Mouse (Mus musculus) olfactory bulb, adult 2 months (tissue): Measurements from ENCODE around the gene Slc27a1. TPM values are rescaled to one million over a fixed set of nuclear protein-coding genes. Genes with fewer than 3 reads are reported as not detected.

Experiments
- H3K27ac ChIP-seq: fragments of 200-500 bp; 2 replicates; pipeline ENCODE4 v1.5.1; 2012; ENCODE audit warnings: low read depth, low read length; ENCODE audit not compliant: insufficient read depth
- H3K4me1 ChIP-seq: fragments of 200-500 bp; 2 replicates; pipeline ENCODE4 v1.6.1; 2012; ENCODE audit warnings: low read length; ENCODE audit not compliant: control insufficient read depth, insufficient read depth
- H3K4me3 ChIP-seq: fragments of 200-500 bp; 2 replicates; pipeline ENCODE4 v1.5.1; 2012; ENCODE audit warnings: mild to moderate bottlenecking, low read depth, low read length, moderate library complexity; ENCODE audit not compliant: insufficient read depth
- CTCF ChIP-seq: fragments of 200-500 bp; IDR thresholded peaks from 2 replicates; pipeline ENCODE4 v1.5.1; 2012; ENCODE audit warnings: low read depth, mild to moderate bottlenecking, low read length, moderate library complexity; ENCODE audit not compliant: insufficient read depth
- POLR2A ChIP-seq: fragments of 200-500 bp; IDR thresholded peaks from 2 replicates; pipeline ENCODE4 v1.6.1; 2012; ENCODE audit warnings: mild to moderate bottlenecking, low read depth, low read length, moderate library complexity; ENCODE audit not compliant: insufficient read depth
- WGBS: fragments of 180-500 bp; shearing (Covaris S2); methylation state at CpG from one replicate; pipeline ENCODE4 v1.1.7; 2018; 5-methylcytosine and 5-hydroxymethylcytosine counted together
- polyA plus RNA-seq: library from polyadenylated mRNA; stranded (reverse); fragments of >200 nt; gene quantifications from 2 replicates; pipeline ENCODE4 v1.2.4, GENCODE M21; 2012; ENCODE audit warnings: low replicate concordance; ENCODE audit not compliant: missing spikeins, insufficient read depth, insufficient read length

Gene Slc27a1
- polyA plus RNA-seq, 1 experiment, result not detected

DNA sequence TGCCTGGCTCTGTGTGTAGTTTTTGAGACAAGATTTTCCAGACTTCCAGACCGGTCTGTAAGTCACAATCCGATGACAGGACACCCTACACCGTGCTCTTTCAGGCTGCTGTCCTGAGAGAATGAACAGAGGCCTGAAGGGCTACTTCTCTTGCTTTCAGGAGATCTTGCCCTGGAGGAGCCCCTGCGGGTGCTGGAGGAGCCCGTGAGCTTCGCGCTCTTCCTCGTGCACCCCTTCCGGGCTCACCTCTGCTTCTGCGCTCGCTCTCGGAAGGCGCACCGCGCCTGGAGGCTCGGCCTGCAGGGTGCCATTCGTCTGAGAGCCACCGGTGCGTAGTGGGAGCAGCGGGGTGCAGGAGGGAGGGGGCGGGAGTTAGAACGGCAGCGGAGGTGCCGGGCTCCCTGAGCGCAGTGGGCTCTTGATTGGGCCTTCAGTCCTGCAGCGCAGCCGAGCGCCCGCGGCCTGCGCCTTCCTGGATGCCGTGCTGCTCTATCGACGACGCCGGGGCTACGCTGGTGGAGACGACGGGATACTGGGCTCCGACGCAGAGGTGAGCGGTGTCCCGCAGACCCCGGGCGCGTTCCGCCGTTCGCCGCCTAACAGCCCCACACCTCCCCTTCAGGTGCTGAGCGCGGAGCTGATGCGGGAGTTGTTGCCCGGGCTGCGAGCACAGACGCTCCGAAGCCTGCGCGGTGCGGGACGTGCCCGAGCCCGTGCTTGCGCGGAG lies 33.4 kb downstream of the Slc27a1 start:
- Histone ChIP-seq H3K4me1 (peaks cover 16% of the 10 kb centered on the region), H3K27ac (no peak overlapping the region), H3K4me3 (peak overlapping the region; percentile 26)
- WGBS, result 7% methylated on average over 65 of the region's 65 CpGs
- TF ChIP-seq POLR2A, result no peak
- no peak for TF ChIP-seq CTCF

DNA sequence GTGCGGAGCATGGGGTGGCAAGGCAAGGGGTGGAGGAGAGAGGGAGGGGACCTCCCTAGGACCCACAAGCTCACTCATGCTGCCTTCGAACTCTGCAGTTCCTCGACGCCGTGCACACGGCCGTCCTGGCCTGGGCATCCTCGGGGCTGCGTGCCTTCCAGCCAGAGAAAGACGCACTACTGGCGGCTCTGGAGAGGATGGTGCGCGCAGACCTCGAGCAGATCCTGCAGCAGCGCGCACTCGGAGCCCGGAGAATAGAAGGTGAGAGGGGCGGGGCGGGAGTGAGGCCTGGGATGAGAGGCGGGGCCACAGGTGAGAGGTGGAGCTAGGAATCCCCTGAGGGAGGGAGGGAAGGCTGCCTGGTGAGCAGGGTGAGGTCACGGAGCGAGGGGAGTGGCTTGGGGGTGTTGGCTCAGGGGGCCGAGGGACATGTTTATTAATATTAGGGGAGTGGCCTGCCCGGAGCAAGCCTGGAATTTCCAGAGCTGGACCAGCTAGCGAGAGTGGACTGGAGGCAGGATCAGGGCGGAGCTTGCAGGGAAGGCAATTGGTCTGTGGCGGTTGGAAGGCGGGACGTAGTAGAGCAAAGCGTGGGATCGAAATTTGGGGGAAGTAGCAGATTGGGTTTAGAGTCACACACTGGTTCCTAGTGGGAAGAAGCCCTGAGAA lies 34.1 kb downstream of the Slc27a1 start:
- no peak overlapping the region for H3K27ac ChIP-seq

GRCm38 (mm10) chr8:71604021-71604420 lies 35.3 kb downstream of the Slc27a1 start:
- no peak overlapping the region for H3K4me3 ChIP-seq
- TF ChIP-seq CTCF (no peak), POLR2A (no peak)
- WGBS, result 72% methylated on average over 7 of the region's 7 CpGs
- H3K4me1 ChIP-seq, result peaks cover 16% of the 10 kb centered on the region
- H3K27ac ChIP-seq, result no peak overlapping the region

More for the DNA sequence above, 34.1 kb downstream of the Slc27a1 start:
- TF ChIP-seq POLR2A (no peak), CTCF (no peak)
- 5% methylated on average over 32 of the region's 32 CpGs for WGBS
- Histone ChIP-seq H3K4me3 (peak overlapping the region; percentile 26), H3K4me1 (peaks cover 16% of the 10 kb centered on the region)

DNA sequence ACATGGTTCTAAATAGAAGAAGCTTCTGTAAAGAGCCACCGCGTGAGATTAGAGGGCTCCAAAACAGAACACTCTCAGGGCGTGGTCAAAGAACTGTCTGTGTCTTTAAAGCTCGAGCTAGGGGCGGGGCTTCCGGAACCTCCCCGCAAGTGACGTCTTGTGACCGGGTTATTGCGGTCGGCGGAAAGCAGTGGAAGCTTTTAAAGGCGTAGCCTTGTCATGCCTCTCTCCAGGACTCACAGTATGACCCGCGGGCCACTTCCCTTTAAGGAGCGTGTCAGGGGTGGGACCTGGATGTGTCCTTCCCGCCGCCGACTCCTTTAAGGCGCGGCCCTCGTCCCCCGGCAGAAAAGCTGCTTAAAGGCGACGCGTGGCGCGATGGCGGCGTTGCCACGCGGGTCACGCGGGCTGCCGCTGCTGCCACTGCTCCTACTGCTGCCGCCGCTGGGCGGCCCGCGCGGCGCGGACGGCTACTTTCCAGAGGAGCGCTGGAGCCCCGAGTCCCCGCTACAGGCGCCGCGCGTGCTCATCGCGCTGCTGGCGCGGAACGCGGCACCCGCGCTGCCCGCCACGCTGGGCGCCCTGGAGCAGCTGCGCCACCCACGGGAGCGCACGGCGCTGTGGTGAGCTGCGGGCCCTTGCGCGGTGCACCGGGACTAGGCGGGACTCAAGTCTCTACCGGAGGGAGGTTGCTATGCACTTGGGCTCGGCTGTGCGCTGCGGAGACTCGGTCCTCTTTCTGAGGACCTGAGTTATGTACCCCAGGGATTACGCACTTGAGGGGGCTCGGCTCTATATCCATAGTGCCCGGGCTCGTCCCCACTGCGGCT lies 42.4 kb downstream of the Slc27a1 start, which contains the start of gene Colgalt1:
Gene Colgalt1 (plus strand): TSS at position 177 of the 830 bp plus-strand sequence.
- Histone ChIP-seq H3K27ac (peak within 1 kb of the TSS; percentile 52), H3K4me3 (peak within 1 kb of the TSS; percentile 63), H3K4me1 (peaks cover 9% of the 10 kb centered on the region)
- under 1% methylated on average over 82 of the region's 82 CpGs for WGBS
- TF ChIP-seq POLR2A (peak; percentile 88), CTCF (peak; percentile 32)

DNA sequence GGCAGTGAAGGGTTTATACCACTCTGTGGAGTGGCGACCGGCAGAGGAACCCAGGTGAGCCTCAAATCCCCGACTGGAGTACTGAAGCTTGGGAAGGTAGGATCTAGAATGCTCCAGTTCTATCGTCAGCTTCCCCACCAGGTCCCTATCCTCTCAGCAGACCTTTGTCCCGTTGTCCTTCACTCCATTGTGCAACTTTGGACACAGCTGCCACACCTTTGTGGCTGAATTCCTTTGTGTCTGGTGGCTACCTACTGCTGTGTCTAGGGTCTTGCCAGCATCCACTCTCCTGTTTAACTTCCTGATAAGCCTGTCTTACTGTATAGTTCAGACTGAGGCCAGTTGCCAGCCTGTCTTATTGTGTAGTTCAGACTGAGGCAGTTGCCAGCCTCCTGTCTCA lies 43.5 kb downstream of the Slc27a1 start:
- no peak overlapping the region for H3K27ac ChIP-seq
- peak overlapping the region; percentile 63 for H3K4me3 ChIP-seq
- peaks cover 9% of the 10 kb centered on the region for H3K4me1 ChIP-seq
- WGBS, result 39% methylated on average over 5 of the region's 5 CpGs
- TF ChIP-seq POLR2A (no peak), CTCF (no peak)

DNA sequence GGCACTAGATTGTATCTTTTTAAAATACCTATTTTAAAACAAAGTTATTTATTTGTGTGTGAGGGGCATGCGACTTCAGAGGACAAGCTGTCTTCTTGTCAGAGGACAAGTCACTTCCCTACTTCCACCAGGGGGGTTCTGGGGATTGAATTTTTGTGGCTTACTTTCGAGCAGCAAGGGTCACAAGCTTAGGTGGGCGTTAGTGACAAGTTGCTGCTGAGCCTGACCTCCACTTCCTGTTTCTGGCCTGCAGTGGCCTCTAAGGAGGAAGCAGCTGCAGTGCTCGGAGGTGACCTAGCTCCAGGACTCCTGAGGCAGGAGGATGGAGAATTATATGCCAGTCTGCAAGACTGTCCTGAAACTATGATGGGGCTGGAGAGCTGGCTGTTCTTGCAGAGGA lies 44.7 kb downstream of the Slc27a1 start:
- Histone ChIP-seq H3K4me3 (no peak overlapping the region), H3K4me1 (peaks cover 9% of the 10 kb centered on the region), H3K27ac (no peak overlapping the region)
- TF ChIP-seq CTCF (no peak), POLR2A (no peak)
- WGBS, result 76% methylated on average over 4 of the region's 4 CpGs

DNA sequence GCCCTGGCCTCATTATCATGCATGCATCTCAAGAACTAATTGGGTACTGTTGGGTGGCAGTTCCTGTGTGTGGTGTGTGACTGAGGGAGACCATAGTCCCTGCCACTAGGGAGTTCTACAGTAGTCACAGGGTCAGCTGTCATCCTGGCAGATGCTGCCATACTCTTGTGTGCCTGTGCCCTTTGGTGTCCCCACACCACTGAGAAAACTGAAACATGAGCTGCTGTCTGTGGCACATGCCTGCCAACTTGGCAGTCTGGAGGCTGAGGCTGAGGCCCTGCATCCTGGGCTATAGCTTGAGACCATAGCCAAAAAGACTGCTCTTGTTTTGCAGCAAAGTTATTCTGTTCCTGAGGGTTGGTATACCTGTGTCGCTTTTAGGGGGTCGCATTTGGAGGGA lies 51.1 kb downstream of the Slc27a1 start:
- TF ChIP-seq POLR2A (no peak), CTCF (no peak)
- no peak overlapping the region for H3K4me3 ChIP-seq

GRCm38 (mm10) chr8:71625088-71625487 lies 56.4 kb downstream of the Slc27a1 start:
- TF ChIP-seq POLR2A (no peak), CTCF (no peak)
- WGBS, result 94% methylated on average over 1 of the region's 1 CpGs
- Histone ChIP-seq H3K4me1 (peaks cover 20% of the 10 kb centered on the region), H3K4me3 (no peak overlapping the region), H3K27ac (no peak overlapping the region)

More for the DNA sequence above, 51.1 kb downstream of the Slc27a1 start:
- Histone ChIP-seq H3K27ac (no peak overlapping the region), H3K4me1 (no peaks in the 10 kb centered on the region)
- 98% methylated on average over 2 of the region's 2 CpGs for WGBS
